In genomic region chr11:19760861-19761693, GRCm38 (mm10) we compare ENCODE assay signal across 8 mouse cellular contexts.
DNase-seq lines count a peak whose midpoint lies in the region; ATAC-seq and TF ChIP-seq lines count a peak whose summit lies in the region.

No protein-coding gene starts in this region.

- H3K27ac ChIP-seq in forebrain, embryonic 10.5 days, result 0 out of 2 replicates have a peak overlapping the region, but pooled peaks have one; percentile 41
- 0 out of 2 replicates have a peak overlapping the region, but pooled peaks have one; percentile 40 for H3K27ac ChIP-seq in heart, embryonic 13.5 days (replicated peaks)
- H3K27ac ChIP-seq in kidney, postnatal 0 days, result no peak overlapping the region
- no peak overlapping the region for H3K27ac ChIP-seq in limb, embryonic 15.5 days
- no peak overlapping the region for H3K27ac ChIP-seq in midbrain, postnatal 0 days (ENCODE audit: low read depth, low read length)
- H3K27ac ChIP-seq in stomach, postnatal 0 days (replicated peaks), result no peak overlapping the region; the same call in 1 of the 2 replicates

- TF ChIP-seq CTCF in kidney, postnatal 0 days (IDR thresholded peaks at IDR 0.05; ENCODE audit: low read depth), result peak; percentile 94
- TF ChIP-seq CTCF in midbrain, postnatal 0 days (IDR thresholded peaks at IDR 0.05), result peak; percentile 96
- TF ChIP-seq CTCF in stomach, postnatal 0 days (IDR thresholded peaks at IDR 0.05; ENCODE audit: low read depth), result peak; percentile 95

- H3K36me3 ChIP-seq in forebrain, embryonic 10.5 days (replicated peaks), result no peaks in the 10 kb centered on the region
- H3K36me3 ChIP-seq in heart, embryonic 13.5 days, result no peaks in the 10 kb centered on the region
- H3K36me3 ChIP-seq in kidney, postnatal 0 days (ENCODE audit: insufficient read depth, low read length), result no peaks in the 10 kb centered on the region
- no peaks in the 10 kb centered on the region for H3K36me3 ChIP-seq in limb, embryonic 15.5 days
- H3K36me3 ChIP-seq in midbrain, postnatal 0 days (ENCODE audit: insufficient read depth, low read length), result no peaks in the 10 kb centered on the region
- H3K36me3 ChIP-seq in stomach, postnatal 0 days (ENCODE audit: control insufficient read depth, insufficient read depth, low read length), result no peaks in the 10 kb centered on the region

- H3K9me3 ChIP-seq in forebrain, embryonic 10.5 days, result no peaks in the 10 kb centered on the region
- no peaks in the 10 kb centered on the region for H3K9me3 ChIP-seq in heart, embryonic 13.5 days
- no peaks in the 10 kb centered on the region for H3K9me3 ChIP-seq in kidney, postnatal 0 days (replicated peaks; ENCODE audit: low read length)
- no peaks in the 10 kb centered on the region for H3K9me3 ChIP-seq in limb, embryonic 15.5 days
- H3K9me3 ChIP-seq in midbrain, postnatal 0 days (ENCODE audit: low read length), result no peaks in the 10 kb centered on the region
- H3K9me3 ChIP-seq in stomach, postnatal 0 days (ENCODE audit: control insufficient read depth, low read length), result no peaks in the 10 kb centered on the region

- no peak for ATAC-seq in heart, embryonic 13.5 days (ENCODE audit: extremely low read depth, insufficient number of reproducible peaks, low FRiP score, low TSS enrichment)
- ATAC-seq in kidney, postnatal 0 days (replicated peaks; ENCODE audit: low FRiP score, low read depth), result no peak
- ATAC-seq in limb, embryonic 15.5 days (ENCODE audit: insufficient number of reproducible peaks, low FRiP score, low TSS enrichment, low read depth), result no peak
- ATAC-seq in midbrain, postnatal 0 days (ENCODE audit: low FRiP score), result no peak
- no peak for ATAC-seq in stomach, postnatal 0 days (ENCODE audit: low FRiP score, low TSS enrichment)

- H3K4me3 ChIP-seq in forebrain, embryonic 10.5 days, result no peak overlapping the region
- H3K4me3 ChIP-seq in heart, embryonic 13.5 days, result peak overlapping the region; percentile 42
- H3K4me3 ChIP-seq in kidney, postnatal 0 days (replicated peaks; ENCODE audit: low read depth, low read length), result peak overlapping the region; percentile 9; the same call in 1 of the 2 replicates
- H3K4me3 ChIP-seq in limb, embryonic 15.5 days, result peak overlapping the region; percentile 33
- H3K4me3 ChIP-seq in midbrain, postnatal 0 days (ENCODE audit: low read depth, low read length), result no peak overlapping the region
- peak overlapping the region; percentile 32 for H3K4me3 ChIP-seq in stomach, postnatal 0 days (ENCODE audit: low read depth, low read length)

- WGBS in forebrain, embryonic 10.5 days, result 22% methylated on average over 16 of the region's 16 CpGs
- WGBS in heart, embryonic 13.5 days, result 16% methylated on average over 16 of the region's 16 CpGs
- 7% methylated on average over 16 of the region's 16 CpGs for WGBS in kidney, postnatal 0 days
- WGBS in limb, embryonic 15.5 days, result 8% methylated on average over 16 of the region's 16 CpGs
- 11% methylated on average over 16 of the region's 16 CpGs for WGBS in midbrain, postnatal 0 days
- 8% methylated on average over 16 of the region's 16 CpGs for WGBS in stomach, postnatal 0 days

- H3K27me3 ChIP-seq in forebrain, embryonic 10.5 days (ENCODE audit: poor library complexity, severe bottlenecking), result peaks cover 56% of the 10 kb centered on the region
- H3K27me3 ChIP-seq in heart, embryonic 13.5 days (replicated peaks), result no peaks in the 10 kb centered on the region; the same call in 1 of the 2 replicates
- H3K27me3 ChIP-seq in kidney, postnatal 0 days (ENCODE audit: insufficient read depth, low read length), result no peaks in the 10 kb centered on the region
- H3K27me3 ChIP-seq in limb, embryonic 15.5 days, result peaks cover 22% of the 10 kb centered on the region; the same call in 1 of the 2 replicates
- peaks cover 4% of the 10 kb centered on the region; the same call in 1 of the 2 replicates for H3K27me3 ChIP-seq in midbrain, postnatal 0 days (ENCODE audit: insufficient read depth, low read length)
- H3K27me3 ChIP-seq in stomach, postnatal 0 days (ENCODE audit: control insufficient read depth, insufficient read depth, low read length), result no peaks in the 10 kb centered on the region

- TF ChIP-seq EP300 in stomach, postnatal 0 days (optimal IDR thresholded peaks at IDR 0.05), result no peak

- peak overlapping the region; percentile 64 for H3K4me2 ChIP-seq in heart, embryonic 13.5 days
- H3K4me2 ChIP-seq in kidney, postnatal 0 days (ENCODE audit: low read length), result peak overlapping the region; percentile 46
- H3K4me2 ChIP-seq in limb, embryonic 15.5 days, result peak overlapping the region; percentile 36
- H3K4me2 ChIP-seq in midbrain, postnatal 0 days (ENCODE audit: low read depth, low read length, poor library complexity, severe bottlenecking), result peak overlapping the region; percentile 41
- peak overlapping the region; percentile 40 for H3K4me2 ChIP-seq in stomach, postnatal 0 days (replicated peaks; ENCODE audit: low read depth)

- peak overlapping the region; percentile 71; the same call in 1 of the 2 replicates for H3K9ac ChIP-seq in heart, embryonic 13.5 days
- no peak overlapping the region for H3K9ac ChIP-seq in kidney, postnatal 0 days (ENCODE audit: low read depth, low read length)
- no peak overlapping the region for H3K9ac ChIP-seq in limb, embryonic 15.5 days
- H3K9ac ChIP-seq in midbrain, postnatal 0 days (replicated peaks; ENCODE audit: low read length, poor library complexity, severe bottlenecking), result no peak overlapping the region
- H3K9ac ChIP-seq in stomach, postnatal 0 days (ENCODE audit: low read length), result 0 out of 2 replicates have a peak overlapping the region, but pooled peaks have one; percentile 28

- DNase-seq in ES-CJ7 (ENCODE audit: low read depth, low spot score), result peak; percentile 65
- peak; percentile 31 for DNase-seq in c-Kit-positive CD71-negative TER-119-negative erythroid progenitor cells, embryonic 14.5 days (ENCODE audit: low read depth)
- DNase-seq in forebrain, embryonic 10.5 days (ENCODE audit: extremely low spot score, low spot score), result peak; percentile 50
- peak; percentile 94 for DNase-seq in kidney, postnatal 0 days (ENCODE audit: low spot score)
- DNase-seq in midbrain, postnatal 0 days (ENCODE audit: low spot score), result peak; percentile 90
- DNase-seq in stomach, postnatal 0 days (ENCODE audit: low spot score), result peak; percentile 54

- H3K4me1 ChIP-seq in forebrain, embryonic 10.5 days, result peaks cover 28% of the 10 kb centered on the region
- H3K4me1 ChIP-seq in heart, embryonic 13.5 days, result peaks cover 5% of the 10 kb centered on the region; the same call in 1 of the 2 replicates
- H3K4me1 ChIP-seq in kidney, postnatal 0 days (replicated peaks; ENCODE audit: insufficient read depth, low read length), result no peaks in the 10 kb centered on the region
- no peaks in the 10 kb centered on the region for H3K4me1 ChIP-seq in limb, embryonic 15.5 days
- no peaks in the 10 kb centered on the region for H3K4me1 ChIP-seq in midbrain, postnatal 0 days (ENCODE audit: insufficient read depth, low read length)
- H3K4me1 ChIP-seq in stomach, postnatal 0 days (replicated peaks; ENCODE audit: control insufficient read depth, insufficient read depth), result no peaks in the 10 kb centered on the region

Comparison
In these comparisons a context has a peak if more than half of its experiments do, and no peak if none do; other contexts are left out.
1. DNase-seq: peak in every context shown above with its lines; median percentile 94 in kidney, postnatal 0 days; 90 in midbrain, postnatal 0 days; 65 in ES-CJ7; 54 in stomach, postnatal 0 days; 50 in forebrain, embryonic 10.5 days; 31 in c-Kit-positive CD71-negative TER-119-negative erythroid progenitor cells, embryonic 14.5 days.
2. H3K27ac ChIP-seq: peak in forebrain, embryonic 10.5 days (single experiment) and heart, embryonic 13.5 days (single experiment); none in kidney, postnatal 0 days (single experiment), limb, embryonic 15.5 days (single experiment), midbrain, postnatal 0 days (single experiment) and stomach, postnatal 0 days (single experiment).
3. H3K4me3 ChIP-seq: peak in heart, embryonic 13.5 days (single experiment), kidney, postnatal 0 days (single experiment), limb, embryonic 15.5 days (single experiment) and stomach, postnatal 0 days (single experiment); none in forebrain, embryonic 10.5 days (single experiment) and midbrain, postnatal 0 days (single experiment).
4. H3K9ac ChIP-seq: peak in heart, embryonic 13.5 days (single experiment) and stomach, postnatal 0 days (single experiment); none in kidney, postnatal 0 days (single experiment), limb, embryonic 15.5 days (single experiment) and midbrain, postnatal 0 days (single experiment).
5. Peak in every context shown above with its lines, with median percentiles within 50 percentile points of each other: H3K4me2 ChIP-seq and CTCF ChIP-seq.